Mouse (Mus musculus) stomach, embryonic 16.5 days (tissue): ENCODE measurements around the gene Foxp1. TPM values are rescaled to one million over a fixed set of nuclear protein-coding genes. Genes with fewer than 3 reads are reported as not detected.

Experiments used
- ATAC-seq: fragments of 200-750 bp; cut with Nextera tagmentation; 2 replicates; pipeline ENCODE4 v1.8.0; 2017; ENCODE audit warnings: moderate number of reproducible peaks, moderate TSS enrichment; ENCODE audit not compliant: insufficient read depth, low FRiP score
- H3K27ac ChIP-seq: fragments of 300-500 bp; sonication (generic); 2 replicates; pipeline ENCODE4 v1.5.1; 2014; ENCODE audit warnings: low read length
- H3K27me3 ChIP-seq: fragments of 300-500 bp; sonication (generic); 2 replicates; pipeline ENCODE4 v1.6.1; 2014; ENCODE audit warnings: low read length, control low read depth, mixed read lengths; ENCODE audit not compliant: control insufficient read depth, insufficient read depth
- H3K36me3 ChIP-seq: fragments of 300-500 bp; sonication (generic); 2 replicates; pipeline ENCODE4 v1.6.1; 2014; ENCODE audit warnings: low read length; ENCODE audit not compliant: control insufficient read depth, insufficient read depth
- H3K4me1 ChIP-seq: fragments of 300-500 bp; sonication (generic); 2 replicates; pipeline ENCODE4 v1.6.1; 2014; ENCODE audit warnings: low read length, control low read depth, mixed read lengths; ENCODE audit not compliant: control insufficient read depth, insufficient read depth
- H3K4me2 ChIP-seq: fragments of 300-500 bp; sonication (generic); 2 replicates; pipeline ENCODE4 v1.6.1; 2014; ENCODE audit warnings: low read depth, low read length, mixed read lengths
- H3K4me3 ChIP-seq: fragments of 300-500 bp; sonication (generic); replicated peaks from 2 replicates; pipeline ENCODE4 v1.5.1; 2014; ENCODE audit warnings: mild to moderate bottlenecking, low read length
- H3K9ac ChIP-seq: fragments of 300-500 bp; sonication (generic); 2 replicates; pipeline ENCODE4 v1.6.1; 2014; ENCODE audit warnings: low read length
- H3K9me3 ChIP-seq: fragments of 300-500 bp; sonication (generic); replicated peaks from 2 replicates; pipeline ENCODE4 v1.6.1; 2016; ENCODE audit warnings: low read length, control low read depth; ENCODE audit not compliant: control insufficient read depth
- WGBS: fragments of 180-500 bp; shearing (Covaris S2); extraction: QIAGEN DNeasy Blood & Tissue Kit; methylation state at CpG from one replicate; pipeline ENCODE4 v1.1.7; 2014; 5-methylcytosine and 5-hydroxymethylcytosine counted together
- polyA plus RNA-seq: library from polyadenylated mRNA; unstranded; fragments of >200 nt; fragmentation: Nextera tagmentation; extraction: Ambion mirVana; gene quantifications from 2 replicates; pipeline ENCODE4 v1.2.1, GENCODE M21; 2015

The Foxp1 gene
- polyA plus RNA-seq, 1 experiment from 2014 or later: 108 TPM

- Histone ChIP-seq H3K4me3 (no peak overlapping the region), H3K36me3 (no peaks in the 10 kb centered on the region), H3K9me3 (no peaks in the 10 kb centered on the region), H3K4me1 (peaks cover 8% of the 10 kb centered on the region; the same call in 1 of the 2 replicates), H3K9ac (no peak overlapping the region), H3K27ac (peak overlapping the region; percentile 3; the same call in 1 of the 2 replicates), H3K4me2 (no peak overlapping the region), H3K27me3 (no peaks in the 10 kb centered on the region)
- 70% methylated on average over 9 of the region's 9 CpGs for WGBS
- ATAC-seq: peak; percentile 53; the same call in 1 of the 2 replicates
These were observed 565.9 kb downstream of the Foxp1 start for GRCm38 (mm10) chr6:98956522-98957169.

GRCm38 (mm10) chr6:98955706-98956105 lies 566.8 kb downstream of the Foxp1 start:
- Histone ChIP-seq H3K27ac (no peak overlapping the region; the same call in 1 of the 2 replicates), H3K9ac (no peak overlapping the region), H3K4me1 (peaks cover 15% of the 10 kb centered on the region), H3K27me3 (no peaks in the 10 kb centered on the region), H3K4me2 (no peak overlapping the region), H3K4me3 (no peak overlapping the region), H3K36me3 (no peaks in the 10 kb centered on the region), H3K9me3 (no peaks in the 10 kb centered on the region)
- WGBS: 70% methylated on average over 6 of the region's 6 CpGs
- no peak for ATAC-seq

- Histone ChIP-seq H3K4me1 (peaks cover 24% of the 10 kb centered on the region), H3K9ac (no peak overlapping the region), H3K4me2 (no peak overlapping the region), H3K27me3 (no peaks in the 10 kb centered on the region), H3K9me3 (no peaks in the 10 kb centered on the region), H3K4me3 (no peak overlapping the region), H3K36me3 (no peaks in the 10 kb centered on the region), H3K27ac (no peak overlapping the region)
- no peak for ATAC-seq
- WGBS: 93% methylated on average over 5 of the region's 5 CpGs
These were observed 568.1 kb downstream of the Foxp1 start for GRCm38 (mm10) chr6:98954439-98954838.

GRCm38 (mm10) chr6:98949703-98950191 lies 572.8 kb downstream of the Foxp1 start:
- ATAC-seq: peak; percentile 89
- WGBS: 14% methylated on average over 6 of the region's 6 CpGs
- Histone ChIP-seq H3K9ac (peak overlapping the region; percentile 50), H3K36me3 (0 out of 2 replicates have a peak, but pooled peaks cover 3% of the 10 kb centered on the region), H3K4me1 (peaks cover 48% of the 10 kb centered on the region), H3K4me2 (peak overlapping the region; percentile 3), H3K9me3 (no peaks in the 10 kb centered on the region), H3K4me3 (no peak overlapping the region), H3K27ac (peak overlapping the region; percentile 91), H3K27me3 (no peaks in the 10 kb centered on the region)

- ATAC-seq: no peak
- WGBS: 27% methylated on average over 7 of the region's 7 CpGs
- no peak overlapping the region for H3K4me3 ChIP-seq
- H3K27ac ChIP-seq: peak overlapping the region; percentile 91
- H3K36me3 ChIP-seq: 0 out of 2 replicates have a peak, but pooled peaks cover 3% of the 10 kb centered on the region
- peak overlapping the region; percentile 3 for H3K4me2 ChIP-seq
- no peaks in the 10 kb centered on the region for H3K9me3 ChIP-seq
- H3K4me1 ChIP-seq: peaks cover 48% of the 10 kb centered on the region
- peak overlapping the region; percentile 50; the same call in 1 of the 2 replicates for H3K9ac ChIP-seq
- H3K27me3 ChIP-seq: no peaks in the 10 kb centered on the region
These were observed 573.2 kb downstream of the Foxp1 start for GRCm38 (mm10) chr6:98949286-98949685.

- WGBS: 78% methylated on average over 21 of the region's 21 CpGs
- no peak for ATAC-seq
- H3K36me3 ChIP-seq: 0 out of 2 replicates have a peak, but pooled peaks cover 3% of the 10 kb centered on the region
- no peaks in the 10 kb centered on the region for H3K27me3 ChIP-seq
- H3K27ac ChIP-seq: peak overlapping the region; percentile 91
- H3K4me3 ChIP-seq: no peak overlapping the region
- no peaks in the 10 kb centered on the region for H3K9me3 ChIP-seq
- 0 out of 2 replicates have a peak overlapping the region, but pooled peaks have one; percentile 3 for H3K9ac ChIP-seq
- H3K4me1 ChIP-seq: peaks cover 48% of the 10 kb centered on the region
- H3K4me2 ChIP-seq: no peak overlapping the region
These were observed 574.1 kb downstream of the Foxp1 start for GRCm38 (mm10) chr6:98948153-98949141.

GRCm38 (mm10) chr6:98947486-98948152 lies 574.9 kb downstream of the Foxp1 start:
- Histone ChIP-seq H3K27me3 (no peaks in the 10 kb centered on the region), H3K36me3 (0 out of 2 replicates have a peak, but pooled peaks cover 3% of the 10 kb centered on the region), H3K4me3 (no peak overlapping the region), H3K9me3 (no peaks in the 10 kb centered on the region), H3K9ac (no peak overlapping the region), H3K4me2 (no peak overlapping the region), H3K27ac (peak overlapping the region; percentile 91), H3K4me1 (peaks cover 48% of the 10 kb centered on the region)
- no peak for ATAC-seq
- WGBS: 59% methylated on average over 11 of the region's 11 CpGs

GRCm38 (mm10) chr6:98946731-98947130 lies 575.8 kb downstream of the Foxp1 start:
- H3K27me3 ChIP-seq: no peaks in the 10 kb centered on the region
- peaks cover 48% of the 10 kb centered on the region for H3K4me1 ChIP-seq
- no peaks in the 10 kb centered on the region for H3K9me3 ChIP-seq
- WGBS: 92% methylated on average over 4 of the region's 4 CpGs
- ATAC-seq: no peak
- no peak overlapping the region for H3K9ac ChIP-seq
- H3K36me3 ChIP-seq: 0 out of 2 replicates have a peak, but pooled peaks cover 3% of the 10 kb centered on the region
- no peak overlapping the region for H3K4me2 ChIP-seq
- no peak overlapping the region for H3K4me3 ChIP-seq
- peak overlapping the region; percentile 91; the same call in 1 of the 2 replicates for H3K27ac ChIP-seq
